Mouse (Mus musculus) MEL (cell line): ENCODE results near the gene Stx4a.

Experiments used
- CHD1 ChIP-seq: IDR thresholded peaks from 2 replicates; pipeline ENCODE4 v1.6.1; 2012; ENCODE audit warnings: low read depth, mild to moderate bottlenecking, inconsistent platforms, low read length, improper control_type of control experiment
- CHD2 ChIP-seq: IDR thresholded peaks from 2 replicates; pipeline ENCODE4 v1.6.1; 2011; ENCODE audit warnings: low read length, improper control_type of control experiment
- CTCF ChIP-seq, 3 experiments: IDR thresholded peaks in 2 of 3; conservative IDR thresholded peaks in 1 of 3; 2 replicates each; pipeline ENCODE4 v1.5.1; 2011 to 2012; ENCODE audit warnings: low read length in 3 of 3, low read depth in 2 of 3, mild to moderate bottlenecking in 2 of 3, improper control_type of control experiment in 1 of 3, inconsistent platforms in 1 of 3, mixed read lengths in 1 of 3, moderate library complexity in 1 of 3; ENCODE audit not compliant: control insufficient read depth in 1 of 3, insufficient read depth in 1 of 3, poor library complexity in 1 of 3, severe bottlenecking in 1 of 3
- E2F4 ChIP-seq: IDR thresholded peaks from 2 replicates; pipeline ENCODE4 v1.6.1; 2011; ENCODE audit warnings: low read depth, low read length, improper control_type of control experiment, borderline replicate concordance
- GATA1 ChIP-seq: IDR thresholded peaks from 2 replicates; pipeline ENCODE4 v1.6.1; 2011; ENCODE audit warnings: low read depth, low read length, improper control_type of control experiment
- MAFK ChIP-seq: IDR thresholded peaks from 2 replicates; pipeline ENCODE4 v1.6.1; 2011; ENCODE audit warnings: low read depth, mild to moderate bottlenecking, low read length, improper control_type of control experiment, borderline replicate concordance
- MAX ChIP-seq: IDR thresholded peaks from 2 replicates; pipeline ENCODE4 v1.6.1; 2011; ENCODE audit warnings: low read length, improper control_type of control experiment
- POLR2A ChIP-seq, 2 experiments: IDR thresholded peaks; 2 replicates each; pipeline ENCODE4 v1.6.1; 2011 to 2012; ENCODE audit warnings: low read length in 2 of 2, mild to moderate bottlenecking in 2 of 2, control low read depth in 1 of 2, improper control_type of control experiment in 1 of 2, low read depth in 1 of 2, moderate library complexity in 1 of 2; ENCODE audit not compliant: control insufficient read depth in 1 of 2, insufficient read depth in 1 of 2, poor library complexity in 1 of 2
- ZMIZ1 ChIP-seq: IDR thresholded peaks from 2 replicates; pipeline ENCODE4 v1.6.1; 2012; ENCODE audit warnings: low read depth, mild to moderate bottlenecking, inconsistent platforms, low read length, improper control_type of control experiment, moderate library complexity

- TF ChIP-seq GATA1 (no peak), MAFK (no peak), MAX (no peak), CTCF (IDR thresholded peaks at IDR 0.05 in 2 of 3, conservative IDR thresholded peaks at IDR 0.05 in 1 of 3; ENCODE audit: control insufficient read depth in 1 of 3, insufficient read depth in 1 of 3, low read depth in 2 of 3, low read length in 3 of 3, poor library complexity in 1 of 3, severe bottlenecking in 1 of 3) (no peak), CHD2 (no peak), E2F4 (no peak), ZMIZ1 (no peak), POLR2A (IDR thresholded peaks at IDR 0.05; ENCODE audit: control insufficient read depth in 1 of 2, insufficient read depth in 1 of 2, low read depth in 1 of 2, low read length in 2 of 2, poor library complexity in 1 of 2) (no peak), CHD1 (no peak)
These were observed 63.7 kb downstream of the Stx4a start for GRCm38 (mm10) chr7:127887781-127888180.
